Mouse (Mus musculus) megakaryocyte progenitor cell, adult 5-6 weeks (primary cell): ENCODE measurements around the gene Igsf21. TPM values are rescaled to one million over a fixed set of nuclear protein-coding genes. Genes with fewer than 3 reads are reported as not detected.

Source experiments
- ATAC-seq: replicated peaks from 2 replicates; pipeline ENCODE4 v1.8.0; 2016; ENCODE audit warnings: mild to moderate bottlenecking, moderate TSS enrichment, inconsistent platforms; ENCODE audit not compliant: poor library complexity
- total RNA-seq, 2 experiments: library from RNA; stranded (forward) in 1 of 2; stranded (reverse) in 1 of 2; fragments of 157-497, 149-512 nt in 1 of 2; fragments of 200-1000 nt in 1 of 2; gene quantifications; 2 replicates each; pipeline versions ENCODE4 v1.2.3 to v1.2.4; 2015 to 2017

The Igsf21 gene
- total RNA-seq, 2 experiments from 2014 or later, result not detected

- ATAC-seq, result no peak
Observed at GRCm38 (mm10) chr4:140147857-140148695, 98.5 kb downstream of the Igsf21 start.

GRCm38 (mm10) chr4:140147079-140147840 is 99.3 kb downstream of the Igsf21 start:
- ATAC-seq, result no peak

GRCm38 (mm10) chr4:140143884-140144525 is 102.6 kb downstream of the Igsf21 start:
- no peak for ATAC-seq

- ATAC-seq, result no peak
Observed at GRCm38 (mm10) chr4:140143178-140143577, 103.4 kb downstream of the Igsf21 start.

- ATAC-seq, result no peak
Observed at GRCm38 (mm10) chr4:140140485-140140884, 106.1 kb downstream of the Igsf21 start.

- ATAC-seq, result no peak
Observed at GRCm38 (mm10) chr4:140138846-140139245, 107.7 kb downstream of the Igsf21 start.

- no peak for ATAC-seq
Observed at GRCm38 (mm10) chr4:140131625-140132321, 114.8 kb downstream of the Igsf21 start.

GRCm38 (mm10) chr4:140131201-140131600 is 115.4 kb downstream of the Igsf21 start:
- ATAC-seq, result no peak

- ATAC-seq, result no peak
Observed at GRCm38 (mm10) chr4:140129553-140130275, 116.9 kb downstream of the Igsf21 start.

- no peak for ATAC-seq
Observed at GRCm38 (mm10) chr4:140128116-140128515, 118.5 kb downstream of the Igsf21 start.

- ATAC-seq, result no peak
Observed at GRCm38 (mm10) chr4:140125806-140126205, 120.8 kb downstream of the Igsf21 start.

- no peak for ATAC-seq
Observed at GRCm38 (mm10) chr4:140122534-140122933, 124.0 kb downstream of the Igsf21 start.

GRCm38 (mm10) chr4:140117275-140117691 is 129.3 kb downstream of the Igsf21 start:
- no peak for ATAC-seq

- ATAC-seq, result no peak
Observed at GRCm38 (mm10) chr4:140115756-140116155, 130.8 kb downstream of the Igsf21 start.

GRCm38 (mm10) chr4:140115053-140115452 is 131.5 kb downstream of the Igsf21 start:
- ATAC-seq, result no peak

GRCm38 (mm10) chr4:140113690-140114475 is 132.7 kb downstream of the Igsf21 start:
- ATAC-seq, result no peak

GRCm38 (mm10) chr4:140109626-140109948 is 137.0 kb downstream of the Igsf21 start:
- ATAC-seq, result no peak

- no peak for ATAC-seq
Observed at GRCm38 (mm10) chr4:140108871-140109625, 137.5 kb downstream of the Igsf21 start.

- ATAC-seq, result no peak
Observed at GRCm38 (mm10) chr4:140107161-140107560, 139.4 kb downstream of the Igsf21 start.
